Mouse (Mus musculus) c-Kit-positive CD71-positive TER-119-negative erythroid progenitor cells, embryonic 14.5 days (primary cell): ENCODE data around the gene Gm6164.
"Not testable (repeated sequence)": the region's sequence is repeated elsewhere in the genome, so short reads cannot be mapped to it uniquely, and the experiment has no call there.

Experiments
- DNase-seq: peaks from one replicate; pipeline ENCODE4 v3.0.0-alpha.2; 2013; ENCODE audit warnings: low read depth

The Gm6164 gene

GRCm38 (mm10) chr7:20205507-20205906, at the start of gene Gm6164:
Gene Gm6164, minus strand, starts transcription at chr7:20205607.
- DNase-seq, result not testable (repeated sequence)

DNA sequence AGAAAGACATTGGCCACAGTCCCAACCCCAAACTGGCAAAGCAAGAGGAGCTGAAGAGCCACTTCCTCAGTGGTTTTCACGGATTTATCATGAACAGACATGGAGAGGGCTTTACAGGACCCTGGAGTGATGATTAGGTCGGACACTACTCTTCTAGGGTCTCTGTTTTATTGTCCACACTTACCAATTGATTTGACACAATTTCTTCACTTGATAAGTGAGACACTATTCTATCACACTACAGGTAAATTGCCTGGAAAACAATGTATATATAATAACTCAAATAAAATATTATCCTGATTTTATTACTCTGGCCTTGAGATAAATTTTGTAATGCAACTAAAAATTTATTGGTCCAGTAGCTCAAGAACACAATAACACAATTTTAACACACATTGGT, 28.3 kb upstream of the Gm6164 start, which contains the start of gene Gm4498:
Gm4498 (minus strand) TSS at position 101 of the 400 bp plus-strand sequence.
- not testable (repeated sequence) for DNase-seq

GRCm38 (mm10) chr7:20193410-20193809, 12.0 kb downstream of the Gm6164 start, which contains the start of gene Vmn1r95:
Gene Vmn1r95, plus strand, starts transcription at chr7:20193710.
- DNase-seq, result not testable (repeated sequence)

DNA sequence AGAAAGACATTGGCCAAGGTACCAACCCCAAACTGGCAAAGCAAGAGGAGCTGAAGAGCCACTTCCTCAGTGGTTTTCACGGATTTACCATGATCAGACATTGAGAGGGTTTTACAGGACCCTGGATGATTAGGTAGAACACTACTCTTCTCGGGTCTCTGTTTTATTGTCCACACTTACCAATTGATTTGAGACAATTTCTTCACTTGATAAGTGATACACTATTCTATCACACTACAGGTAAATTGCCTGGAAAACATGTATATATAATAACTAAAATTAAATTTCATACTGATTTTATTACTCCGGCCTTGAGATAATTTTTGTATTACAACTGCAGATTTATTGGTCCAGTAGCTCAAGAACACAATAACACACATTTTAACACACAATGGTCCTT, 37.1 kb downstream of the Gm6164 start, which contains the start of gene Vmn1r94:
Vmn1r94 (minus strand) TSS at position 101 of the 400 bp plus-strand sequence.
- DNase-seq, result not testable (repeated sequence)
